Mouse (Mus musculus) embryonic fibroblast, embryonic 13.5 days (primary cell): ENCODE measurements around the gene Tmed10.
A peak's percentile ranks its signal among the peaks of the same experiment; 100 is the strongest.

Experiments
- CTCF ChIP-seq: IDR thresholded peaks from 2 replicates; pipeline ENCODE4 v1.5.1; 2011; ENCODE audit warnings: mild to moderate bottlenecking, control low read depth, low read length, moderate library complexity, borderline replicate concordance; ENCODE audit not compliant: insufficient read depth
- POLR2A ChIP-seq: IDR thresholded peaks from 2 replicates; pipeline ENCODE4 v1.6.1; 2011; ENCODE audit warnings: low read depth, mild to moderate bottlenecking, control low read depth, low read length, moderate library complexity

GRCm38 (mm10) chr12:85339947-85340346 is 34.7 kb downstream of the Tmed10 start:
- TF ChIP-seq POLR2A (0 out of 2 replicates have a peak, but pooled peaks have one; percentile 33), CTCF (no peak)
